Mouse (Mus musculus): ENCODE data around the gene Cacna1f. TPM values are rescaled to one million over a fixed set of nuclear protein-coding genes. Genes with fewer than 3 reads are reported as not detected.

Cacna1f gene
- total RNA-seq (2023), result not detected

GRCm38 (mm10) chrX:7606783-7607182 lies at the start of gene Cacna1f:
TSS of gene Cacna1f (plus strand) at chrX:7607083.

GRCm38 (mm10) chrX:7573176-7574086 lies 33.5 kb upstream of the Cacna1f start, which contains the start of gene Foxp3:
TSS of gene Foxp3 (plus strand) at chrX:7573644.

GRCm38 (mm10) chrX:7574087-7574884 lies 32.6 kb upstream of the Cacna1f start, which contains the start of gene Ppp1r3f:
TSS of gene Ppp1r3f (minus strand) at chrX:7574283.

GRCm38 (mm10) chrX:7604879-7605574 lies 1.9 kb upstream of the Cacna1f start, which contains the start of gene Ccdc22:
TSS of gene Ccdc22 (minus strand) at chrX:7605517.

GRCm38 (mm10) chrX:7638401-7639091 lies 31.7 kb downstream of the Cacna1f start, which contains the start of gene Syp:
TSS of gene Syp (plus strand) at chrX:7638471.

GRCm38 (mm10) chrX:7657221-7657639 lies 50.3 kb downstream of the Cacna1f start, which contains the start of gene Prickle3:
TSS of gene Prickle3 (plus strand) at chrX:7657260.

GRCm38 (mm10) chrX:7670921-7671623 lies 64.2 kb downstream of the Cacna1f start, which contains the start of gene Plp2:
TSS of gene Plp2 (minus strand) at chrX:7671390.

GRCm38 (mm10) chrX:7680864-7681263 lies 74.0 kb downstream of the Cacna1f start, which contains the start of gene Magix:
TSS of gene Magix (minus strand) at chrX:7681251.

Other genes starting within 250 kb of the Cacna1f start
- gene Usp27x, start 231.3 kb upstream of the Cacna1f start, total RNA-seq (2023), result 0.67 TPM
- gene Foxp3, start 33.4 kb upstream of the Cacna1f start, total RNA-seq (2023), result 1.1 TPM
- gene Ppp1r3f, start 32.8 kb upstream of the Cacna1f start, total RNA-seq (2023), result 18.8 TPM
- gene Ccdc22, start 1.6 kb upstream of the Cacna1f start, total RNA-seq (2023), result 27.6 TPM
- 0.49 TPM for gene Syp, start 31.4 kb downstream of the Cacna1f start, total RNA-seq (2023)
- 31.4 TPM for gene Prickle3, start 50.2 kb downstream of the Cacna1f start, total RNA-seq (2023)
- 43.3 TPM for gene Plp2, start 64.3 kb downstream of the Cacna1f start, total RNA-seq (2023)
- not detected for gene Magix, start 74.2 kb downstream of the Cacna1f start, total RNA-seq (2023)
- gene Gpkow, start 90.0 kb downstream of the Cacna1f start, total RNA-seq (2023), result 49.5 TPM
- 111 TPM for gene Wdr45, start 107.2 kb downstream of the Cacna1f start, total RNA-seq (2023)
- gene Gm45208, start 115.2 kb downstream of the Cacna1f start, total RNA-seq (2023), result not detected
- gene Praf2, start 121.4 kb downstream of the Cacna1f start, total RNA-seq (2023), result 17.0 TPM
- gene Ccdc120, start 143.8 kb downstream of the Cacna1f start, total RNA-seq (2023), result not detected
- 22.2 TPM for gene Tfe3, start 155.5 kb downstream of the Cacna1f start, total RNA-seq (2023)
- gene Gripap1, start 182.7 kb downstream of the Cacna1f start, total RNA-seq (2023), result 175 TPM
- gene Kcnd1, start 215.2 kb downstream of the Cacna1f start, total RNA-seq (2023), result 0.80 TPM
- 214 TPM for gene Otud5, start 234.3 kb downstream of the Cacna1f start, total RNA-seq (2023)